Mouse (Mus musculus) forebrain, embryonic 16.5 days (tissue): ENCODE data around the gene Arhgap24. TPM values are rescaled to one million over a fixed set of nuclear protein-coding genes. Genes with fewer than 3 reads are reported as not detected.

Source experiments
- ATAC-seq: fragments of 200-750 bp; cut with Nextera tagmentation; 2 replicates; pipeline ENCODE4 v1.8.0; 2017; ENCODE audit warnings: mild to moderate bottlenecking, moderate library complexity
- H3K27ac ChIP-seq: fragments of 300-500 bp; sonication (generic); 2 replicates; pipeline ENCODE4 v1.5.1; 2014; ENCODE audit warnings: low read length, control low read depth
- H3K27me3 ChIP-seq: fragments of 300-500 bp; sonication (generic); replicated peaks from 2 replicates; pipeline ENCODE4 v1.6.1; 2014; ENCODE audit warnings: low read length; ENCODE audit not compliant: control insufficient read depth, insufficient read depth
- H3K36me3 ChIP-seq: fragments of 300-500 bp; sonication (generic); 2 replicates; pipeline ENCODE4 v1.6.1; 2014; ENCODE audit not compliant: control insufficient read depth, insufficient read depth
- H3K4me1 ChIP-seq: fragments of 300-500 bp; sonication (generic); replicated peaks from 2 replicates; pipeline ENCODE4 v1.6.1; 2014; ENCODE audit warnings: low read length; ENCODE audit not compliant: control insufficient read depth, insufficient read depth
- H3K4me2 ChIP-seq: fragments of 300-500 bp; sonication (generic); 2 replicates; pipeline ENCODE4 v1.6.1; 2014; ENCODE audit warnings: mild to moderate bottlenecking, low read length, control low read depth
- H3K4me3 ChIP-seq: fragments of 300-500 bp; sonication (generic); replicated peaks from 2 replicates; pipeline ENCODE4 v1.5.1; 2014; ENCODE audit warnings: mild to moderate bottlenecking, low read length, control low read depth
- H3K9ac ChIP-seq: fragments of 300-500 bp; sonication (generic); replicated peaks from 2 replicates; pipeline ENCODE4 v1.6.1; 2014; ENCODE audit warnings: low read depth, low read length, control low read depth
- H3K9me3 ChIP-seq: fragments of 300-500 bp; sonication (generic); 2 replicates; pipeline ENCODE4 v1.6.1; 2016; ENCODE audit warnings: low read length; ENCODE audit not compliant: control insufficient read depth
- WGBS: fragments of 180-500 bp; shearing (Covaris S2); extraction: QIAGEN DNeasy Blood & Tissue Kit; methylation state at CpG from one replicate; pipeline ENCODE4 v1.1.7; 2014; 5-methylcytosine and 5-hydroxymethylcytosine counted together
- polyA plus RNA-seq: library from polyadenylated mRNA; unstranded; fragments of >200 nt; fragmentation: Nextera tagmentation; extraction: Ambion mirVana; gene quantifications from 2 replicates; pipeline ENCODE4 v1.2.1, GENCODE M21; 2015

Gene Arhgap24
- polyA plus RNA-seq, 1 experiment from 2014 or later: 5.2 TPM

DNA sequence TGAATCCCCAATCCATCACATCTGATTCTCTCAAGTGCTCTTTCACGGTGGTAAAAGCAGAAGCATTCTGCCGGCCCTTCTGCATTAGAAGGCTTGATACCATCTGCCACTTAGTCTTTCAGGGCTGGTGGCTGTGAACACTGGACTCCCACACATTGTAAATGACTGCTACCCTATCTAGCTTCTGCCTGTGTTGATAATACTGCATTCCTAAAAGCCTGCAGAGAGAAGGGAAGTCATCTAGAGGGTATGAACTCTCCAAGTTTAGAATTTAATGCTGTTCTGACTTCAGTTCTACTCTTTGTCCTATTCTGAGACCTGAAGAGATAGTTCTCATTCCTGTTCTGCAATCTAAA lies 271.1 kb downstream of the Arhgap24 start:
- Histone ChIP-seq H3K4me2 (no peak overlapping the region), H3K27ac (no peak overlapping the region), H3K4me1 (no peaks in the 10 kb centered on the region), H3K4me3 (no peak overlapping the region), H3K9me3 (no peaks in the 10 kb centered on the region), H3K9ac (no peak overlapping the region), H3K27me3 (no peaks in the 10 kb centered on the region), H3K36me3 (no peaks in the 10 kb centered on the region)
- 56% methylated on average over 2 of the region's 2 CpGs for WGBS
- ATAC-seq: no peak

DNA sequence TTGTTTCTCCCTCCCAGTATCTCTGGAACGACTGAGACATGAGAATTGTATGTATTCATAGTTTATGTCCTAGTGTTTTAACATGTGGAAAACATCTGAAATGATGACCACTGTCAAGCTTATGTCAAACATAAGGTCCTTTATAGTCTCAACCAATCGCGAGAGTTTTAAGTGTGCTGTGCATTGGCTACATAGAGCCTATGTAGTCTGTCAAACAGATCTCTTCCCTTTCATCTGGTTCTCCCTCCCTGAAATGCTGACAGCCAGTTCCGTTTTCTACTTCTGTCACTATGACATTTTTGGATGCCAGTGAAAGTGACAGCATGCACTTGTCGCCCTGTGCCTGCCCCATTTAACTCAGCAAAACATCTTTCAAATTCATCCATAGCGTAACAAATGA lies 275.8 kb downstream of the Arhgap24 start:
- ATAC-seq: no peak; the same call in 1 of the 2 replicates
- H3K36me3 ChIP-seq: no peaks in the 10 kb centered on the region
- 74% methylated on average over 6 of the region's 6 CpGs for WGBS
- no peak overlapping the region for H3K4me2 ChIP-seq
- no peak overlapping the region for H3K4me3 ChIP-seq
- H3K27me3 ChIP-seq: no peaks in the 10 kb centered on the region
- no peaks in the 10 kb centered on the region for H3K9me3 ChIP-seq
- H3K9ac ChIP-seq: no peak overlapping the region
- H3K4me1 ChIP-seq: no peaks in the 10 kb centered on the region
- 0 out of 2 replicates have a peak overlapping the region, but pooled peaks have one; percentile 28 for H3K27ac ChIP-seq

DNA sequence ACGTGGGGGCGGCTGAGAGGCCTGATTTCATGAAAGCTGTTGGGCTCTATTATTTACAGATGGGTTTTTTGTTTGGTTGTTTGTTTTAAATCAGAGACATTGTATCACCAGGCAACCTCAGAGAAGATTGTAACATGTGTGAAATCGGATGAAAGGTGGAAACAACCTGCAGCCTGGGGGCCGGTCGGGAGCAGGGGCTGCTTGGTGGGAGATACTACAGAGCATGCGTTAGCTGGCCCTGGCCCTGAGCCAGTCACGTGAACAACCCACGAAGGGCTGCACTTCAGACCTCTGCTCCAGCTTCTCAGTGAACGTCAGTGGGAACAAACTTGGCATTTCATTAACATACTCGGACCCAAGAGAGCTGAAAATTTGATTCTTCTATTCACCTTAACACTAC lies 284.5 kb downstream of the Arhgap24 start:
- no peak overlapping the region for H3K4me3 ChIP-seq
- H3K9ac ChIP-seq: no peak overlapping the region
- no peaks in the 10 kb centered on the region for H3K4me1 ChIP-seq
- no peaks in the 10 kb centered on the region for H3K9me3 ChIP-seq
- ATAC-seq: no peak
- WGBS: 65% methylated on average over 10 of the region's 10 CpGs
- H3K27me3 ChIP-seq: no peaks in the 10 kb centered on the region
- no peak overlapping the region for H3K4me2 ChIP-seq
- no peaks in the 10 kb centered on the region for H3K36me3 ChIP-seq
- no peak overlapping the region for H3K27ac ChIP-seq

DNA sequence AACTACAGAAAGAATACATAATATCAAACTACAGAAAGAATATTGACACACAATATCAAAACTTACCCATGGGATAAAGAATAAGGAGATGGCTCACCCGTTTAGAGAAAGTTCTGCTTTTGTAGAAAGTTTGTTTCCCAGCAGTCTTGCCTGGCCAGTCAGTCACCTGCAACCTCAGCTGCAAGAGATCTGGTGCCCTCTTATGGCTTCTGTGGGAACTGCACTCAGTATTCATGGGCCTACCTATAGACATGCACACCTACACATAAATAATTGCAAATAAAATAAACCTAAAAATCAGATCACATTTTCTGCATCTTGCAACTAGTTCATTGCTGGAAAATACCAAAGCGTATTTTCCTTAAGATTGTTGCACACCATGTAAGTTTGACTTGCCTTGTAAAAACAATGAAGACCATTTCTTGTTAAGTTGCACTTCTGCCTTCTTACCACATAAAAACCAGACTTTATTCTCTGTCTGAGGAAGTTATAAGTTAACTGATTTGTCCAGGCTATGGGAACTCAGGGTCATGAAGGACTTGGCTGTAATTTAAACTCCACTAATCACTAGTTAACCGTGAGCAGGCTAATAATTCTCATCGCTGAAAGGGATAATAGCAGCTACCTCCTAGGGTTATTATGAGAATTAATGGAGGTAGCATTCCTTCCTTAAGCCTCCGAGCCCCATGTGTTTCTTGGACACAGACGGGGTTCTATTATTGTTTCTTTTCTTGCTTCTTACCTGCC lies 285.3 kb downstream of the Arhgap24 start:
- no peak for ATAC-seq
- Histone ChIP-seq H3K4me1 (no peaks in the 10 kb centered on the region), H3K4me2 (no peak overlapping the region), H3K4me3 (no peak overlapping the region), H3K27me3 (no peaks in the 10 kb centered on the region), H3K36me3 (no peaks in the 10 kb centered on the region), H3K9me3 (no peaks in the 10 kb centered on the region), H3K27ac (no peak overlapping the region), H3K9ac (no peak overlapping the region)
- 73% methylated on average over 6 of the region's 6 CpGs for WGBS

DNA sequence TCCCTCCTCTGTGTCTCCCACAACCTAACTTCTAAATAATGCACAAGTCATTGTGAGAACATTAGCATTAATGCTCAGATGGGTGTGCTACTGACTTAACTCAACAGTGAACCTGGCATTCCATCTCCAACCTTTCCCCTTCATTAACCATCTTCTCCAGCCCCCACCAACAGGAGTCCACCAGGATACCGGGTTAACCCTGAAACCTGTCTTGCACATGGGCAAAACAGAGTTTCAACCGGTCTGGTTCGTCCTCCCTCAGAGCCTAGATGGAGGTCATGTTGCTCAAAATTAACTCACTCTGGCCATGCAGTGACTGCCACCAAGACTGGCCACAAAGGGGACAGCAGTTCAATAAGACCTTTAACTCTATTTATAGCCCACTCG lies 285.9 kb downstream of the Arhgap24 start:
- no peak overlapping the region for H3K4me2 ChIP-seq
- no peak for ATAC-seq

DNA sequence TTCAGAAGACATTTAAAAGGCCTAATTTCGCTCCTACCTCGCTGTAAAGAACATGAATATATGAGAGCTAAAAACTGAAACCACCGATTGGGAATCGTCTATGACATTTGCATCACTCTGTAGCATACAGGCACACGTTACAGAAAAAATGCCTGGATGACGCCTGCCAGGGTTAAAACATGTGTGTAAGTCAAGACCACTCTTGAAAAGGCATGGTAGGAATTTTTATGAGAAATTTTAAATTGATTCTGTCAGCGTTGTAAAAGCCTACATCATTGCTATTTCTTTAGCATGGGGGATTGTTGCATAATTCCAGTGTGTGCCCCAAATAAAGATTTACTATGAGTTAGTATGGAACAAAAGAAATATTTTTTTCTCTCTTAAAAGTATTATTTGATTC lies 286.6 kb downstream of the Arhgap24 start:
- Histone ChIP-seq H3K27ac (no peak overlapping the region), H3K27me3 (no peaks in the 10 kb centered on the region), H3K4me2 (no peak overlapping the region), H3K9ac (no peak overlapping the region), H3K9me3 (no peaks in the 10 kb centered on the region), H3K4me1 (no peaks in the 10 kb centered on the region), H3K4me3 (no peak overlapping the region), H3K36me3 (no peaks in the 10 kb centered on the region)
- ATAC-seq: no peak
- 77% methylated on average over 7 of the region's 7 CpGs for WGBS

More for the DNA sequence above, 285.9 kb downstream of the Arhgap24 start:
- WGBS: 74% methylated on average over 4 of the region's 4 CpGs
- H3K4me1 ChIP-seq: no peaks in the 10 kb centered on the region
- no peak overlapping the region for H3K9ac ChIP-seq
- no peak overlapping the region for H3K4me3 ChIP-seq
- H3K36me3 ChIP-seq: no peaks in the 10 kb centered on the region
- H3K27ac ChIP-seq: no peak overlapping the region
- H3K27me3 ChIP-seq: no peaks in the 10 kb centered on the region
- no peaks in the 10 kb centered on the region for H3K9me3 ChIP-seq

DNA sequence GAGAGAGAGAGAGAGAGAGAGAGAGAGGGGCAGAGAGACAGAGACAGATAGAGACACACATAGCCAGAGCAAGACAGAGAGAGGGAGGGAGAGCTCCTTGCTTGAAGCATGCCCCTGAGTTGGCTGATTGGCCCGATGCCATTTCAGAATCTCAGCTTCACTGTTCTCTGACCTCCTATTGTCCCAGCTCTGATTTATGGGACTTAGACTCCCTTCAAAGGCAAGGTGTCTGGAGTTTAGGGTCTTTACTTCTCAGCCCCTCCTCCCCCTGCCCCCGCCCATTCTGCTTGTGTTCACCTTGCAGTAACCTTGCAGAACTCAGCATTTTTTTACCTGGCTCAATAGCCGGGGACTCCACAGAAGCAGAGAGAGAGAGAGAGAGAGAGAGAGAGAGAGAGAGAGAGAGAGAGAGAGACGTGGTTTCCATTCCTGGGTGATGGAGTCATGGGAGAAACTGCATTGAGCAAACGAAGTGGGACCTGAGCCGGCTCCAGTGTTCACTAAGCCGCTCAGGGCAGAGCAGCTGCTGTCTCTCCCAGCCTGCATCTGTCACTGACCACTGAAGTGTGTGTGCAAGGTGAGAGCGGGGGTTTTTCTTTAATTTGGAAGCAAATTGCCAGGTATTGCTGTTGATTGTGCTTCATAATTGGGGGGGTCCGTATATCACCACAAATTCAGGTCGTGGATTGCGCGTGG lies 287.3 kb downstream of the Arhgap24 start:
- no peaks in the 10 kb centered on the region for H3K9me3 ChIP-seq
- H3K36me3 ChIP-seq: no peaks in the 10 kb centered on the region
- H3K4me2 ChIP-seq: no peak overlapping the region
- H3K27ac ChIP-seq: no peak overlapping the region
- H3K4me1 ChIP-seq: no peaks in the 10 kb centered on the region
- 55% methylated on average over 12 of the region's 12 CpGs for WGBS
- H3K27me3 ChIP-seq: no peaks in the 10 kb centered on the region
- no peak for ATAC-seq
- H3K9ac ChIP-seq: no peak overlapping the region
- no peak overlapping the region for H3K4me3 ChIP-seq

DNA sequence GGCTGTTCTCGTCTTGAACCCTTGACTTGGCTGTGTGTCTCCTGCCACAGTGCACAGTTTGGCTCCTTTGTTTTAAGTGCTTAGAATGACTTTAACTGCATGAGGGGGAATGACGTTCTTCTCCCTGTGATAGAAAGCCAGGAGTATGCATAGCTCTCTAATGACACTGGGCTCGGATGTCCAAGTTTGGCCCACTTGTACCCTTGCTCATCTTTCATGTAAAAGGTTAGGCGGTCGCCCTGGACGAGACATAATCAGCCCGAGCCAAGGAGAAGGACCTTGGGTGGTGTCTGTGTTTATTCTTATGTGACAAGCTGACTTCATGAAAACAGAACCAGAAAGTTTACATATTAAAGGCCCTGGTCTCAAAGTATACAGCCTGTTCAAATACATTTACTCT lies 289.4 kb downstream of the Arhgap24 start:
- Histone ChIP-seq H3K4me3 (no peak overlapping the region), H3K4me1 (no peaks in the 10 kb centered on the region), H3K4me2 (no peak overlapping the region), H3K27me3 (no peaks in the 10 kb centered on the region), H3K27ac (no peak overlapping the region), H3K9me3 (no peaks in the 10 kb centered on the region), H3K9ac (no peak overlapping the region), H3K36me3 (no peaks in the 10 kb centered on the region)
- no peak for ATAC-seq
- WGBS: 79% methylated on average over 7 of the region's 7 CpGs

DNA sequence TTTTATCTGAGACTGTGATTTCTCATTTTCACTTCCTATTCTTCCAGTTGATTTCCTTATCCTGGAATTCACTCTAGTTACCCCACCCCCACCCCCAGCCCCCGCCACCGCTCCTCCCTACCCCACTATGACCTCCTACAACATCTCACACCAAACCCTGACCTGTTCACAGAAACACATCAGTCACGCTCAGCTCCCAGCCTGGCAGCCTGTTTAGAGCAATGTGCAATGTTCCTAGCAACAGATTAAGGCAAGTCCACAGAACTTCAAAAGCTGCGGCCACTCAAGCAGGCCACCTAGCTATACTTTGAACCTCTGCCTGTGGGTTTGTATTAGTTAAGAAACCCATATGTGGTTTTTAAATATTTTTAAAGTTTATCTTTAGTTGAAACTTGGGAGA lies 293.3 kb downstream of the Arhgap24 start:
- Histone ChIP-seq H3K9me3 (no peaks in the 10 kb centered on the region), H3K9ac (no peak overlapping the region), H3K27ac (no peak overlapping the region), H3K27me3 (no peaks in the 10 kb centered on the region), H3K36me3 (no peaks in the 10 kb centered on the region), H3K4me3 (no peak overlapping the region), H3K4me1 (no peaks in the 10 kb centered on the region), H3K4me2 (no peak overlapping the region)
- WGBS: 77% methylated on average over 4 of the region's 4 CpGs
- ATAC-seq: no peak
